24 mouse cellular contexts compared by ENCODE assay signal in the genomic region with DNA sequence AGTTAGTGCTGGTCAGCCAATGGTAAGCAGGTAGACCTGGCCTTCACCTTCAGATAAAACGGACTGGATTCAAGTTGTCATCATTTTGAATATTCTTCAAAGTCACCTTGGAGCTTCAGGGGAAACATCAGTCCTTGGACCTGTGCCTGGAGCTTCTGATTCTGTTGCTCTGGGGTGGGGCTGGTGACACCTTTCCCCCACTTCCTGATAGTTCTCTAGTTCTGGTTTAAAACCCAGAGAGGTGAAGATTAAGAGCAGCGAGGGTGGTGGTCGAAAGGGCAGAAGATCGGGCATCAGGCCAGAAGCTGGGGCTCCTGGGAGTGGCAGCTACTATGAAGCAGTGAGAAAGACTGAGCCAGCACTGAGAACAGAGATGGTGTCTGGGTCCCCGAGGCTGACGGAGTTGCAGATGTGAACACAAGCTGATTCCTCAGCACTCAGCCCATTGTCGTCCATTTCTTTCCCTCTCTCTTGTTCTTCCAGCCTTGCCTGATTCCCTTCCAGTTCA. TPM values are rescaled to one million over a fixed set of nuclear protein-coding genes. Genes with fewer than 3 reads are reported as not detected.
A peak's percentile ranks its signal among the peaks of the same experiment; 100 is the strongest.
DNase-seq lines count a peak whose midpoint lies in the region; ATAC-seq lines count a peak whose summit lies in the region.
"Had no signal": no experiment of that assay in that cellular context is flagged by ENCODE, and none has a peak within 500 bp of the region (broad histone marks: within the 10 kb centered on the region; RNA-seq: fewer than 3 reads in every experiment).

No protein-coding gene starts in this region.

- H3K36me3 ChIP-seq in heart, embryonic 10.5 days = no peaks in the 10 kb centered on the region
- H3K36me3 ChIP-seq in heart, embryonic 16.5 days (ENCODE audit: control insufficient read depth, insufficient read depth) = no peaks in the 10 kb centered on the region
- H3K36me3 ChIP-seq: limb, embryonic 10.5 days; liver, embryonic 15.5 days; lung, embryonic 15.5 days; stomach, embryonic 15.5 days had no signal

- H3K4me2 ChIP-seq in heart, embryonic 16.5 days (ENCODE audit: low read depth, low read length) = 0 out of 2 replicates have a peak overlapping the region, but pooled peaks have one; percentile 0
- H3K4me2 ChIP-seq: forebrain, embryonic 13.5 days; liver, embryonic 15.5 days; lung, embryonic 15.5 days; stomach, embryonic 15.5 days had no signal

- peaks cover 63% of the 10 kb centered on the region for H3K4me1 ChIP-seq in heart, embryonic 10.5 days
- peaks cover 52% of the 10 kb centered on the region for H3K4me1 ChIP-seq in heart, embryonic 16.5 days (ENCODE audit: control insufficient read depth, insufficient read depth, low read length)

- ATAC-seq in heart, embryonic 16.5 days (replicated peaks; ENCODE audit: extremely low read depth, insufficient read depth, low FRiP score) = no peak
- ATAC-seq: CD4-positive, CD25-positive, alpha-beta regulatory T cell, adult 4 months; forebrain, embryonic 13.5 days; hindbrain, embryonic 16.5 days had no signal

- WGBS in heart, embryonic 10.5 days = 47% methylated on average over 7 of the region's 7 CpGs
- WGBS in heart, embryonic 16.5 days = 38% methylated on average over 7 of the region's 7 CpGs

- H3K27ac ChIP-seq in heart, embryonic 10.5 days = peak overlapping the region; percentile 62
- peak overlapping the region; percentile 45 for H3K27ac ChIP-seq in heart, embryonic 16.5 days (ENCODE audit: low read length)
- H3K27ac ChIP-seq: forebrain, embryonic 13.5 days; left cerebral cortex, adult 2 months; limb, embryonic 10.5 days; liver, embryonic 15.5 days; lung, embryonic 15.5 days; stomach, embryonic 15.5 days had no signal

- intact Hi-C loops in heart, postnatal 36 days (cut with DNase I) = no loop called here

- no peak overlapping the region for H3K4me3 ChIP-seq in heart, embryonic 10.5 days
- no peak overlapping the region for H3K4me3 ChIP-seq in heart, embryonic 16.5 days (ENCODE audit: low read length)
- H3K4me3 ChIP-seq: forebrain, embryonic 13.5 days; left cerebral cortex, adult 2 months; limb, embryonic 10.5 days; liver, embryonic 15.5 days; lung, embryonic 15.5 days; stomach, embryonic 15.5 days had no signal

- H3K27me3 ChIP-seq in heart, embryonic 10.5 days (ENCODE audit: insufficient read depth, poor library complexity, severe bottlenecking) = no peaks in the 10 kb centered on the region
- H3K27me3 ChIP-seq in heart, embryonic 16.5 days (ENCODE audit: control insufficient read depth, insufficient read depth, low read length) = no peaks in the 10 kb centered on the region
- H3K27me3 ChIP-seq: liver, embryonic 15.5 days; lung, embryonic 15.5 days; stomach, embryonic 15.5 days had no signal

- no peaks in the 10 kb centered on the region for H3K9me3 ChIP-seq in heart, embryonic 10.5 days
- H3K9me3 ChIP-seq in heart, embryonic 16.5 days (replicated peaks; ENCODE audit: control insufficient read depth, low read length) = no peaks in the 10 kb centered on the region
- H3K9me3 ChIP-seq: forebrain, embryonic 13.5 days; limb, embryonic 10.5 days; liver, embryonic 15.5 days; lung, embryonic 15.5 days; stomach, embryonic 15.5 days had no signal

- DNase-seq in heart, embryonic 10.5 days (ENCODE audit: low spot score) = no peak
- DNase-seq in heart, postnatal 36 days = no peak
- no peak for DNase-seq in heart, adult 9 months (ENCODE audit: low spot score in 2 of 2)
- peak; percentile 43 for DNase-seq in testis, postnatal 10 days (ENCODE audit: low spot score)
- no peak for DNase-seq in testis, postnatal 14 days (ENCODE audit: low spot score)
- no peak for DNase-seq in frontal cortex, postnatal 25 days (ENCODE audit: low spot score in 2 of 2)
- DNase-seq: adrenal gland, postnatal 14 days; cerebellum, adult 2 months; gastrocnemius, postnatal 14 days; kidney, adult 11 months; liver; lung, postnatal 4 days; right cerebral cortex, adult 18-20 months; right cerebral cortex, postnatal 4 days had no signal

- H3K9ac ChIP-seq in heart, embryonic 16.5 days (ENCODE audit: low read length) = no peak overlapping the region
- H3K9ac ChIP-seq: forebrain, embryonic 13.5 days; liver, embryonic 15.5 days; lung, embryonic 15.5 days; stomach, embryonic 15.5 days had no signal

RNA-seq across cellular contexts. Expression of a gene that starts 51.1 kb away (rescaled TPM):
- 62.0 and 100 TPM in 2 replicates for polyA plus RNA-seq in heart, embryonic 10.5 days (2016; fragmentation: Nextera tagmentation; extraction: Ambion mirVana)
- 10 to 100 TPM; 11.9 to 16.1 TPM for total RNA-seq in heart, postnatal 36 days (2021)
- 54.5 and 59.3 TPM in 2 replicates for polyA plus RNA-seq in heart, embryonic 16.5 days (2015; fragmentation: Nextera tagmentation; extraction: Ambion mirVana)
- total RNA-seq: hematopoietic stem cell, adult 5-6 weeks had no signal
